Mouse (Mus musculus) ES-E14 (cell line): ENCODE data around the gene Aplnr. TPM values are rescaled to one million over a fixed set of nuclear protein-coding genes. Genes with fewer than 3 reads are reported as not detected.

ENCODE experiments used
- DNase-seq: peaks from one replicate; pipeline ENCODE4 v3.0.0-alpha.2; 2013; ENCODE audit warnings: low read depth, low spot score
- H3K27ac ChIP-seq: 2 replicates; pipeline ENCODE4 v1.5.1; 2012; ENCODE audit warnings: low read depth, mild to moderate bottlenecking, low read length, moderate library complexity, mixed read lengths; ENCODE audit not compliant: poor library complexity, insufficient read depth, severe bottlenecking
- H3K36me3 ChIP-seq: 2 replicates; pipeline ENCODE4 v1.6.1; 2012; ENCODE audit warnings: mild to moderate bottlenecking, low read length, moderate library complexity, mixed read lengths; ENCODE audit not compliant: control insufficient read depth, poor library complexity, insufficient read depth, severe bottlenecking
- H3K4me1 ChIP-seq, 2 experiments: fragments of 150-350 bp in 1 of 2; sonication (generic) in 1 of 2; 2 replicates each; pipeline ENCODE4 v1.6.1; 2012; ENCODE audit warnings: low read length in 2 of 2, mild to moderate bottlenecking in 1 of 2, mixed read lengths in 1 of 2; ENCODE audit not compliant: control insufficient read depth in 2 of 2, insufficient read depth in 2 of 2, poor library complexity in 1 of 2
- H3K4me3 ChIP-seq, 2 experiments: fragments of 150-350 bp in 1 of 2; sonication (generic) in 1 of 2; 2 replicates each; pipeline ENCODE4 v1.5.1; 2012; ENCODE audit warnings: low read length in 2 of 2, low read depth in 1 of 2, mild to moderate bottlenecking in 1 of 2, mixed read lengths in 1 of 2; ENCODE audit not compliant: insufficient read depth in 1 of 2, poor library complexity in 1 of 2, severe bottlenecking in 1 of 2
- H3K9ac ChIP-seq: 2 replicates; pipeline ENCODE4 v1.6.1; 2012; ENCODE audit warnings: low read depth, mild to moderate bottlenecking, low read length, mixed read lengths; ENCODE audit not compliant: poor library complexity, insufficient read depth, severe bottlenecking
- H3K9me3 ChIP-seq: fragments of 150-350 bp; sonication (generic); 2 replicates; pipeline ENCODE4 v1.6.1; 2012; ENCODE audit warnings: low read depth, mild to moderate bottlenecking, low read length; ENCODE audit not compliant: control insufficient read depth, insufficient read depth
- CHD2 ChIP-seq: IDR thresholded peaks from 2 replicates; pipeline ENCODE4 v1.6.1; 2014; ENCODE audit warnings: mild to moderate bottlenecking, low read depth, low read length, inconsistent platforms
- HCFC1 ChIP-seq: IDR thresholded peaks from 2 replicates; pipeline ENCODE4 v1.6.1; 2012; ENCODE audit warnings: low read length, inconsistent platforms, borderline replicate concordance; ENCODE audit not compliant: insufficient read depth
- MAFK ChIP-seq: IDR thresholded peaks from 2 replicates; pipeline ENCODE4 v1.6.1; 2014; ENCODE audit warnings: mild to moderate bottlenecking, low read depth, low read length, inconsistent platforms; ENCODE audit not compliant: insufficient read depth
- ZC3H11A ChIP-seq: IDR thresholded peaks from 2 replicates; pipeline ENCODE4 v1.6.1; 2012; ENCODE audit warnings: low read depth, mild to moderate bottlenecking, inconsistent platforms, low read length, borderline replicate concordance
- ZNF384 ChIP-seq: IDR thresholded peaks from 2 replicates; pipeline ENCODE4 v1.6.1; 2012; ENCODE audit warnings: low read depth, low read length, inconsistent platforms
- in situ Hi-C, 2 experiments: fragments of 600-800 bp; cut with MboI; formaldehyde crosslinking; loops; one replicate each; pipeline ENCODE4 v1.15.1; 2025; ENCODE audit warnings: low sequenced_read_pairs in 2 of 2, inconsistent platforms in 1 of 2; ENCODE audit not compliant: unreplicated experiment in 2 of 2
- total RNA-seq: library from RNA; depleted of rRNA; stranded (reverse); fragments of 300-350 nt; gene quantifications from 2 replicates; pipeline ENCODE4 v1.2.3, GENCODE M21; 2012

The Aplnr gene
- total RNA-seq, 1 experiment, result 0.40 TPM

- H3K36me3 ChIP-seq, result no peaks in the 10 kb centered on the region
- no peaks in the 10 kb centered on the region for H3K4me1 ChIP-seq
- H3K9ac ChIP-seq, result no peak overlapping the region
- no peak overlapping the region for H3K27ac ChIP-seq
- no peak for DNase-seq
- H3K9me3 ChIP-seq, result no peaks in the 10 kb centered on the region
- in situ Hi-C loops, result no loop called here
- no peak overlapping the region for H3K4me3 ChIP-seq
- no peak for TF ChIP-seq MAFK
- TF ChIP-seq ZC3H11A, result no peak
- no peak for TF ChIP-seq ZNF384
- no peak for TF ChIP-seq HCFC1
- no peak for TF ChIP-seq CHD2
These were observed 40.1 kb upstream of the Aplnr start for GRCm38 (mm10) chr2:85095906-85096305.

GRCm38 (mm10) chr2:85098014-85098413 is 38.0 kb upstream of the Aplnr start:
- H3K9me3 ChIP-seq, result no peaks in the 10 kb centered on the region
- DNase-seq, result no peak
- H3K4me3 ChIP-seq, result no peak overlapping the region
- H3K36me3 ChIP-seq, result no peaks in the 10 kb centered on the region
- in situ Hi-C loops, result no loop called here
- TF ChIP-seq CHD2 (no peak), ZC3H11A (no peak), ZNF384 (no peak)
- H3K4me1 ChIP-seq, result no peaks in the 10 kb centered on the region
- no peak overlapping the region for H3K9ac ChIP-seq
- no peak overlapping the region for H3K27ac ChIP-seq

DNA sequence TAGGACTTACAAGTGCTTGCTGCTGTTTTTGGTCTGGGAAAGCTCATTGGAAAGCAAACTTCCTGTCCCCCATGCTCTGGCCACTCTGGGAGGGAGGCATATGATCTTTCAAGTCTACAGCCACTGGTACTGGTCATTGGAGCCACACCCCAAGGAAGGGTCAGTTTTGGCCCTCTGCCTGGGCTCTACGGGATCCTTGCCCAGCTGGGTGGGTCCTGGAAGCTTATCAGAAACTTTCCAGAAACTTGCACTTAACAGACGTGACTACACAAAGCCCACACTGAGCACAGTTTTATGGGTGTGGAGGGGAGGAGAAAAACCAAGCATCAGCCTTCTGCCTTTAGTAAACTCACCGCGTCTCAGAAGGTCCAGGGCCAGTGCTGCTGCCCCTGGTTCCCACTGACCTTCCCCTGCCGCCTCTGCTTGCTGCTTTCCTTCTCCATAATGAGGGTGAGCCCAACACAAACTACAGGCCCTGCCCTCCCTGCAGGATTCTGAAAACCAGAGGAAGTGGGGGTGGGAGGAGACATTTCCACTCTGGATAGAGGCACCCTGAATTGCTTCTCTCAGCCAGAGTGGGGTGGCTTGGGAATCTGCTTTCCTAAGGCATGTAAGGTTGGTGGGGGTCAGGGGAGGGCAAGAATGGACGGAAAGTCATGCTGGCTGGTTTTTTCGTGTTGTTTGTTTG is 37.1 kb upstream of the Aplnr start:
- Histone ChIP-seq H3K4me3 (no peak overlapping the region), H3K4me1 (no peaks in the 10 kb centered on the region), H3K27ac (no peak overlapping the region), H3K9ac (no peak overlapping the region), H3K36me3 (no peaks in the 10 kb centered on the region), H3K9me3 (no peaks in the 10 kb centered on the region)
- TF ChIP-seq ZC3H11A, result no peak
- in situ Hi-C loops, result no loop called here
- DNase-seq, result no peak

GRCm38 (mm10) chr2:85103201-85103600 is 32.8 kb upstream of the Aplnr start:
- in situ Hi-C loops, result no loop called here
- TF ChIP-seq ZNF384 (no peak), ZC3H11A (no peak), MAFK (no peak), HCFC1 (no peak), CHD2 (no peak)
- no peak for DNase-seq

DNA sequence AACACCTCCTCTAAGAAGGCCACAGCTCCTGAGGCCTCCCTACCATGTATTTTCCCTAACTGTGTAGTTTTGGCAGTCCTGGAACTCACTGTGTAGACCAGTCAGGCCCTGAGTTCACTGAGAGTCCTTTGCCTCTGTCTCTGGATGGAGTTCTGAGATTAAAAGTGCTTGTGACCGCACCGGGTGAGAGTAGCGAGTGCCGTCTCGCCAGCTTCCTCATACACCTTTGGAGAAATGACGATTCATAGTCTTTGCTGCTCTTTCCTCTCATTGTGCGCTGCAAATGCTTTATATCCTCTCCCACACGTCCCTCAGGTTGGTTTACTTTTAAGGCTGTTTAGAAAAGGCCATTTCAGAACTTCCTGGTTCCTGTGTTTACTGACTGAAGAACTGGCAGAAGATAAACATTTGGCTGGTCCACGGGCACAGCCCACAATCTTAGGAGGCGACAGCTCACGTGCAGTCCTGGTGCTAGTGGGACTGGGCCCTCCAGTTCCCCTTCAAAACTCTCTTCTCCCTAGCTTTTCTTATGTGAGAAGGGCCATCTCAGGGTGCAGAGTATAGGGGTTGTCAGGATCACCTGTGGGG is 30.5 kb upstream of the Aplnr start:
- no peak for DNase-seq
- H3K4me3 ChIP-seq, result no peak overlapping the region
- no peaks in the 10 kb centered on the region for H3K9me3 ChIP-seq
- H3K36me3 ChIP-seq, result no peaks in the 10 kb centered on the region
- in situ Hi-C loops, result no loop called here
- no peak overlapping the region for H3K27ac ChIP-seq
- H3K4me1 ChIP-seq, result no peaks in the 10 kb centered on the region
- no peak overlapping the region for H3K9ac ChIP-seq
- TF ChIP-seq ZNF384 (no peak), ZC3H11A (no peak), CHD2 (no peak), MAFK (no peak), HCFC1 (no peak)

More at GRCm38 (mm10) chr2:85103201-85103600, 32.8 kb upstream of the Aplnr start:
- H3K36me3 ChIP-seq, result no peaks in the 10 kb centered on the region
- H3K9me3 ChIP-seq, result no peaks in the 10 kb centered on the region
- no peak overlapping the region for H3K9ac ChIP-seq
- H3K27ac ChIP-seq, result no peak overlapping the region
- no peaks in the 10 kb centered on the region for H3K4me1 ChIP-seq
- no peak overlapping the region for H3K4me3 ChIP-seq
